24 mouse cellular contexts compared by ENCODE assay signal in the genomic region with DNA sequence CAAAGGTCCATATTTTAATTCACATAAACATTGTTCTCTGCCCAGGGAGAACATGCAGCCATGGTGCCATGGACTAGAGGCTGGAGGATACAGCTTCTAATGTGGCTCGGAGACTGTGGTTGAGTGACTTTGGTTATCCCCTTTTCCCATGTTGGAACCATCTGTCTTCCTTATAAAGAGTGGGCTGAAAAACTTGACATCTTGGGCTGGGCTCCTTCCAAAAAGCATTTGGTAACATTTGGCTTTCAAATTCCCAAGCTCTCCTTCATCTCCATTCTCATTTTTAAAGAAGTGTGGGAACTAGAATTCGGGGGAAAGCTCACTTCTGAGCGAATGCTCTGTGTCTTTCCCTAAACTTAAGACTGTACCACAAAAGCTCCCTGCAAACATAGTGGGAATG. TPM values are rescaled to one million over a fixed set of nuclear protein-coding genes. Genes with fewer than 3 reads are reported as not detected.
DNase-seq lines count a peak whose midpoint lies in the region; ATAC-seq and TF ChIP-seq lines count a peak whose summit lies in the region.
"Had no signal": no experiment of that assay in that cellular context is flagged by ENCODE, and none has a peak within 500 bp of the region (broad histone marks: within the 10 kb centered on the region; RNA-seq: fewer than 3 reads in every experiment).

No protein-coding gene starts in this region.

- DNase-seq in forebrain, postnatal 0 days = peak; percentile 51
- no peak for DNase-seq in forebrain, embryonic 14.5 days (ENCODE audit: low spot score)
- DNase-seq in heart, adult 11 months = peak; percentile 61
- no peak for DNase-seq in heart, adult 9 months (ENCODE audit: low spot score in 2 of 2)
- DNase-seq in brain, adult 2 months (ENCODE audit: low read depth, low spot score) = peak; percentile 69
- DNase-seq in telencephalon, adult 2 months (ENCODE audit: low read depth, low spot score) = peak; percentile 63
- DNase-seq in T-cell, adult 2 months (ENCODE audit: low spot score) = no peak
- DNase-seq: adrenal gland, adult 8-10 months; adrenal gland, postnatal 14 days; adrenal gland, postnatal 36 days; cerebellum, adult 11 months; cerebellum, adult 18-20 months; cerebellum, adult 8-10 months; cerebellum, adult 9-11 months; cerebellum, postnatal 14 days; cerebellum, postnatal 36 days; embryo, embryonic 11 days had no signal

- no peaks in the 10 kb centered on the region for H3K27me3 ChIP-seq in forebrain, postnatal 0 days (ENCODE audit: insufficient read depth, low read length)
- H3K27me3 ChIP-seq in forebrain, embryonic 14.5 days (replicated peaks; ENCODE audit: control insufficient read depth, insufficient read depth, low read length) = no peaks in the 10 kb centered on the region
- H3K27me3 ChIP-seq: embryonic facial prominence, embryonic 12.5 days; embryonic facial prominence, embryonic 15.5 days; forebrain, embryonic 13.5 days had no signal

- TF ChIP-seq CTCF in forebrain, postnatal 0 days (IDR thresholded peaks at IDR 0.05; ENCODE audit: low read depth) = no peak

- no peak overlapping the region for H3K27ac ChIP-seq in forebrain, postnatal 0 days (ENCODE audit: low read depth, low read length)
- H3K27ac ChIP-seq in forebrain, embryonic 14.5 days (ENCODE audit: low read depth, low read length) = no peak overlapping the region
- H3K27ac ChIP-seq: embryonic facial prominence, embryonic 12.5 days; embryonic facial prominence, embryonic 15.5 days; forebrain, embryonic 13.5 days had no signal

- H3K36me3 ChIP-seq in forebrain, postnatal 0 days (ENCODE audit: insufficient read depth) = no peaks in the 10 kb centered on the region
- no peaks in the 10 kb centered on the region for H3K36me3 ChIP-seq in forebrain, embryonic 14.5 days (ENCODE audit: control insufficient read depth, insufficient read depth, low read length)
- H3K36me3 ChIP-seq: embryonic facial prominence, embryonic 12.5 days; embryonic facial prominence, embryonic 15.5 days had no signal

- H3K9ac ChIP-seq in forebrain, postnatal 0 days = no peak overlapping the region
- no peak overlapping the region for H3K9ac ChIP-seq in forebrain, embryonic 14.5 days (ENCODE audit: low read length)
- H3K9ac ChIP-seq: embryonic facial prominence, embryonic 12.5 days; embryonic facial prominence, embryonic 15.5 days; forebrain, embryonic 13.5 days had no signal

- no peak overlapping the region for H3K4me3 ChIP-seq in forebrain, postnatal 0 days (ENCODE audit: low read depth, low read length)
- H3K4me3 ChIP-seq in forebrain, embryonic 14.5 days (ENCODE audit: low read depth, low read length) = no peak overlapping the region
- H3K4me3 ChIP-seq: embryonic facial prominence, embryonic 12.5 days; embryonic facial prominence, embryonic 15.5 days; erythroblast, embryonic 14.5 days; forebrain, embryonic 13.5 days had no signal

- H3K4me2 ChIP-seq in forebrain, postnatal 0 days (ENCODE audit: low read depth) = no peak overlapping the region
- H3K4me2 ChIP-seq in forebrain, embryonic 14.5 days (ENCODE audit: low read length) = no peak overlapping the region
- H3K4me2 ChIP-seq: embryonic facial prominence, embryonic 12.5 days; embryonic facial prominence, embryonic 15.5 days; forebrain, embryonic 13.5 days had no signal

- H3K4me1 ChIP-seq in forebrain, postnatal 0 days (ENCODE audit: insufficient read depth) = no peaks in the 10 kb centered on the region
- H3K4me1 ChIP-seq in forebrain, embryonic 14.5 days (ENCODE audit: control insufficient read depth, insufficient read depth, low read length) = no peaks in the 10 kb centered on the region
- H3K4me1 ChIP-seq: forebrain, embryonic 13.5 days had no signal

- H3K9me3 ChIP-seq in forebrain, postnatal 0 days (ENCODE audit: low read length) = no peaks in the 10 kb centered on the region
- no peaks in the 10 kb centered on the region for H3K9me3 ChIP-seq in forebrain, embryonic 14.5 days (replicated peaks; ENCODE audit: control insufficient read depth, low read length)
- H3K9me3 ChIP-seq: embryonic facial prominence, embryonic 12.5 days; embryonic facial prominence, embryonic 15.5 days; forebrain, embryonic 13.5 days had no signal

- ATAC-seq in forebrain, postnatal 0 days = no peak
- no peak for ATAC-seq in forebrain, embryonic 14.5 days
- ATAC-seq: activated CD4-positive, CD25-positive, alpha-beta regulatory T cell, adult 4 months; forebrain, embryonic 13.5 days; forebrain, embryonic 16.5 days had no signal

- 76% methylated on average over 3 of the region's 3 CpGs for WGBS in forebrain, postnatal 0 days
- WGBS in forebrain, embryonic 14.5 days = 90% methylated on average over 3 of the region's 3 CpGs

RNA-seq across cellular contexts. Expression of a gene that starts 50.3 kb away (rescaled TPM):
- 26.5 and 32.0 TPM in 2 replicates for total RNA-seq in forebrain, postnatal 0 days (2014; rRNA removed)
- polyA plus RNA-seq in forebrain, postnatal 0 days (2015; fragmentation: Nextera tagmentation; extraction: Ambion mirVana) = 70.7 and 99.6 TPM in 2 replicates
- polyA plus RNA-seq in forebrain, embryonic 14.5 days (2014; fragmentation: Nextera tagmentation; extraction: Ambion mirVana) = 78.3 and 91.4 TPM in 2 replicates
- total RNA-seq: MEL had no signal
- polyA plus RNA-seq: activated CD4-positive, CD25-positive, alpha-beta regulatory T cell, adult 4 months had no signal

Comparison
In these comparisons a context has a peak if more than half of its experiments do, and no peak if none do; other contexts are left out.
1. DNase-seq: peak in forebrain, postnatal 0 days (single experiment), heart, adult 11 months (single experiment), brain, adult 2 months (single experiment) and telencephalon, adult 2 months (single experiment); none in forebrain, embryonic 14.5 days (single experiment), heart, adult 9 months (0 of 2) and T-cell, adult 2 months (single experiment).